Mouse (Mus musculus) ovary, adult 18-20 months (tissue): ENCODE measurements at regions not wholly inside any gene's neighbourhood (a gene's known extent, or its start where the extent isn't known, plus 50 kb on each side); places are given as distances from the start of the nearest gene placed in this dataset.

Source experiments
- DNase-seq: peaks from one replicate; pipeline ENCODE4 v3.0.0; 2022; ENCODE audit warnings: low spot score, mixed read lengths

DNA sequence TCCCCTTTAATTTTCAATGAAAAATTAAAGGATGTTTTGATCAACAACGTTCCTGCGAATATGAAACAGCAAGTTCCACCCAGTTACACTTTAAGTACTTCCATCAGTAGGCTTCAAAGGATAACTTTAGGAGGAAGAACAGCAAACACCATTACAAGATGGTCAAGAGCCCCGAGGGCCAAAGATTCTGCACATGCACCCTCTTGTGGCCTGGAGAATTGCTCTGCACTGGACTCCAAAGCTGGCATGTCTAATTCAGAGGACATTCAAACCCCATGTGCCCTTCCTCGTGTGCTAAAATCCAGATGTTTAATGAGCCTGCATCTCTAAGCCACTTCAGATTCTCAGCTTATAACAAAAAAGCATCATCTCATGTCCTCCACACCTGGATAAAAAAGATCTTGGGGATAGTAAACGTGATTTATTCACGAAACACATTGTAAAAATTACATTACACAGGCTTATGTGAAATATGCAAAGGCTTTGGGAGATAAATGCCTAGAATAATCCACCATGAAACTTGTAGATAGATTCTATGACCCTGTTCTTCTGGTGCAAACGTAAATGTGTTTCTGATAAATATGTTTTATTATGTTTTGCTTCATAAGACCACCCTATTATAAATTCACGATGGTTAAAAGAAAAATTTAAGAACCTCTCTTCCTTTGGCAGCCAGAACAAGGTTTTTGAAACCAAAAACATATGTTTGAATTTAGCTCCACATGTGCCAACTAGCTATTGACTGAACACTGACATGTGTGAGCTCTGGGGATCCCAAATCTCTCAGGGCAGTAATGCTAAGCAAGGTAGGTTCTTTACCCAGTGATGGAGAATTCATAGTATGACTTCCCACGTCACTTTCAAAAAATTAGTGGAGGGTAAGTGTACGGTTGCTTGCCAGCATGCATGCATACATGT is 100.6 kb upstream of the Rfx3 start:
- DNase-seq = no peak

DNA sequence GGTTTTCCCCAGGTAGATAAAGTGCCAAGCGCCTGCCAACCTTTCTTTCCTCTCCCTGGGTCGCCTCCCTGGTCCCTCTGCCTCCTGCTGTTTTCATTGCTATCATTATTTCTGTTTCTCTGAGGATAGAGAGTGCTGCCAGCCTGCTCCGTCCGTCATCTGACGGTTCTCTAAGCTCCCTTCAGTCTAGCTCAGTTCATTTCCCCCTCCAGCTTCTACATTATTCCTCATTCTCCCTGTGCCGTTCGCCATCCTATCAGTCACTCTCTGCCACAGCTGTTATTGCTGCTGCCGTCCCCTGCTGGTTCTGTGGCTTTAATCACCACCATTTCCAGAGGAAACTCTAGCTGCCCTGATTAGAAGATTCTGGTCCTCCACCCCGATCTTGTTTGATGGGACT is 84.7 kb upstream of the Rfx3 start:
- no peak for DNase-seq

DNA sequence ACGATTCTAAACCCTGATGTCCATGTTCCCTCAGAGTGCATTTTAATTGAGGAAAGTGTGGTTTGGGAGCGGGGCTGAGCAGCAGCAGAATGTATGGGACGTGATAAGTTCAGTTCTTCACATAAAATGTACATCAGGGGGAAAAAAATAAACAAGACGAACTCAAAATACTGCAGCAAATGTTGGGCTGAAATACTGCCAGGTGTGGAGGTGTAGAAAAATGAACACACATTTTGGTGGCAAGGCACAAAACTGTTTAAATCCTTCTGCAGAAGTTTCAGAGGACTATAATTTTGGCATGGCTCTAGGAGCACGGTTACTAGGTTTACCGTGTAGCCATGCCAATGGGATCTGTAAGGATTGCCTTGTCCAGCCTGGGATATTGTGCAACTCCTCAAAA is 81.3 kb upstream of the Rfx3 start:
- DNase-seq = no peak

DNA sequence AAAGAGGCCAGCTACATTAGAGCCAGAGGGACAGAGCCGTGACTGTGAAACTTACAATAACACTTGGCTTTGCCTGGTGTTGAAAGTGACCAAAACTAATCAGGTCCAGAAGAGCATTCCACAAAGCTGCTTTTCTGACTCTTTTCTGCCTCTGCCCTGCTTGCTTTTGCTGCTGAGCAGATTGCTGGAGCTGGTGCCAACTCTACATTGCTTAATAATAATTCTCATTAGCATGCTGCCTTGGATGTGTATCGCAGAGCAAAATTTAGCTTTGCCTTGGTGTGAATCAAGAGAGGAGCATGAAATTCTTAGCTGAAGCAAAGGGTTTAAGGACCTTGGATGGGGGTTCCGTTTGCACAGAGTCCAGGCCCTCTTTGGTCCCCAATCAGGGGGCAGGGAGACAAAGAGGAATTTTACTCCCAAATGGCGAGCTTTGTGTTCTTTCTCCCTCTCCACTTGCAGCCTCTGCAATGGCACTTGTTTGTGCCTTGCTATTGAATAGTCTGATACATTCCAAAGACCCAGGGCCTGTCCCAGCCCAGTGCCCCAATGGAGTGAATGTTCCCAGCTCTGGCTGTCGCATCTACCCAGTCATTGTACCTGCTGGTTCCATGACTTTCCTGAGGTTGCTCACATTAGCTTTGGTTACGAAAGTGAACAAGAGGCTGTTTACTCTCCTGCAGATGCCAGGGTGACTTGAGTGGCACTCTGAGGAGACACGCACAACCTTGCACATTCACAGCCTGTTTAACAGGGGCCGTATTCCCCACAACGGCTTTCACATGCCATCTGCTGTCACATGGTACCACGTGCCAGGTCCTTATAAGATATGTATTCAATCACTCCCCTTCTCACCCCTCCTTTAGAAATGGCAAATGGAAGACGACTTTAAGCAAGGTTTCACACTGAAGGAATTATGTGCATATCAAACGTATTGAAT is 76.9 kb upstream of the Rfx3 start:
- no peak for DNase-seq

DNA sequence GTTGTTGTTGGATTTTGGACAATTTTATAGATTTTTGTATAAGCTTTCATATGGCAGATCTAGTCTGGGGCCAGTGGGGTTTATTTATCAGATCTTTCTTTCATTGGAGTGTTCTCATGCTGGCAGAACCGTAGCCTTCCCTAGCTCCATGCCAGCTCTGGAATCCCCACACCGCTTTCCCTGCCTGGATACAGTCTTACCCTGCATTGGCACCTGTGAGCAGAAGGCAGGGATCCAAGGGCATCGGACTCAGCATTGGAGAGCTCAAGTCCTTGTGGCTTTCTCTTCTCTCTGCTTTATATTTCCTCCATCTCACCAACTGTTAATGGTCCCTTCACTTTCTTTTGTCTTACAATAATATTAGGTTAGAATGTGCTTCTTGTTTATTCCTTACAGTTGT is 59.4 kb upstream of the Rfx3 start:
- no peak for DNase-seq
